Mouse (Mus musculus) intestine, embryonic 16.5 days (tissue): ENCODE data around the gene Arl5c. TPM values are rescaled to one million over a fixed set of nuclear protein-coding genes. Genes with fewer than 3 reads are reported as not detected.

Experiments used
- ATAC-seq: fragments of 200-750 bp; cut with Nextera tagmentation; 2 replicates; pipeline ENCODE4 v1.8.0; 2017; ENCODE audit warnings: moderate TSS enrichment, moderate library complexity
- H3K27ac ChIP-seq: fragments of 300-500 bp; sonication (generic); 2 replicates; pipeline ENCODE4 v1.5.1; 2014; ENCODE audit warnings: mild to moderate bottlenecking, low read length
- H3K27me3 ChIP-seq: fragments of 300-500 bp; sonication (generic); replicated peaks from 2 replicates; pipeline ENCODE4 v1.6.1; 2014; ENCODE audit warnings: low read length, control low read depth, mixed read lengths; ENCODE audit not compliant: control insufficient read depth, insufficient read depth
- H3K36me3 ChIP-seq: fragments of 300-500 bp; sonication (generic); 2 replicates; pipeline ENCODE4 v1.6.1; 2014; ENCODE audit warnings: low read length, control low read depth; ENCODE audit not compliant: control insufficient read depth, insufficient read depth
- H3K4me1 ChIP-seq: fragments of 300-500 bp; sonication (generic); 2 replicates; pipeline ENCODE4 v1.6.1; 2014; ENCODE audit warnings: low read length, control low read depth, mixed read lengths; ENCODE audit not compliant: control insufficient read depth, insufficient read depth
- H3K4me2 ChIP-seq: fragments of 300-500 bp; sonication (generic); 2 replicates; pipeline ENCODE4 v1.6.1; 2014; ENCODE audit warnings: low read depth, low read length, control low read depth
- H3K4me3 ChIP-seq: fragments of 300-500 bp; sonication (generic); 2 replicates; pipeline ENCODE4 v1.5.1; 2014; ENCODE audit warnings: mild to moderate bottlenecking, low read length
- H3K9ac ChIP-seq: fragments of 300-500 bp; sonication (generic); 2 replicates; pipeline ENCODE4 v1.6.1; 2014; ENCODE audit warnings: low read depth, low read length
- H3K9me3 ChIP-seq: fragments of 300-500 bp; sonication (generic); 2 replicates; pipeline ENCODE4 v1.6.1; 2016; ENCODE audit warnings: low read length, control low read depth; ENCODE audit not compliant: control insufficient read depth
- WGBS: fragments of 180-500 bp; shearing (Covaris S2); extraction: QIAGEN DNeasy Blood & Tissue Kit; methylation state at CpG from one replicate; pipeline ENCODE4 v1.1.7; 2014; 5-methylcytosine and 5-hydroxymethylcytosine counted together
- polyA plus RNA-seq: library from polyadenylated mRNA; unstranded; fragments of >200 nt; fragmentation: Nextera tagmentation; extraction: Ambion mirVana; gene quantifications from 2 replicates; pipeline ENCODE4 v1.2.1, GENCODE M21; 2015

Arl5c gene
- polyA plus RNA-seq, 1 experiment from 2014 or later = 9.9 TPM

GRCm38 (mm10) chr11:97959300-97959680, 36.7 kb downstream of the Arl5c start:
- WGBS = 64% methylated on average over 5 of the region's 5 CpGs
- Histone ChIP-seq H3K9ac (no peak overlapping the region), H3K36me3 (no peaks in the 10 kb centered on the region), H3K4me1 (no peaks in the 10 kb centered on the region), H3K4me2 (no peak overlapping the region), H3K27ac (no peak overlapping the region), H3K4me3 (no peak overlapping the region), H3K27me3 (no peaks in the 10 kb centered on the region), H3K9me3 (no peaks in the 10 kb centered on the region)
- ATAC-seq = no peak

GRCm38 (mm10) chr11:97958641-97959299, 37.2 kb downstream of the Arl5c start:
- no peaks in the 10 kb centered on the region for H3K9me3 ChIP-seq
- WGBS = 76% methylated on average over 7 of the region's 7 CpGs
- no peak overlapping the region for H3K4me3 ChIP-seq
- no peaks in the 10 kb centered on the region for H3K4me1 ChIP-seq
- H3K27me3 ChIP-seq = no peaks in the 10 kb centered on the region
- no peak overlapping the region for H3K27ac ChIP-seq
- no peak overlapping the region for H3K4me2 ChIP-seq
- no peak overlapping the region for H3K9ac ChIP-seq
- ATAC-seq = no peak
- no peaks in the 10 kb centered on the region for H3K36me3 ChIP-seq

GRCm38 (mm10) chr11:97956905-97957560, 38.9 kb downstream of the Arl5c start:
- no peak overlapping the region for H3K9ac ChIP-seq
- no peak overlapping the region for H3K27ac ChIP-seq

DNA sequence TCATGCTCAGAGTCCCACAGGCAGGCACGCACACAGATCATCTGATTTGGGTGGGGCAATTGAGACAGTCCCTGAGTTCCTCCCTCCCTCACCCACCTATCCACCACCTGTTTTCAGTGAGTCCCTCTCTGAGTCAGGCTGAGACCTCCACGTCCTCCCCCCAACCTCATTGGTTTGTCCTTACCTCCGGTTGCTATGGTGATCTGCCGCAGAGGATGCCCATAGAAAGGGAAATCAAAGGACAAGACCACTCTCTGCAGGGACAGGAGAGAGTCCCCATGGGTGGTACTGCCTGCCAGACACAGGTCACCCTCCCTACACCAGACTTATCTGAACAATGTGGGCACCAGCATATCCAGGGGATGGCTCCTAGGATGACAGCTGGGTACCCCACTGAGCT, 40.1 kb downstream of the Arl5c start:
- H3K27me3 ChIP-seq = no peaks in the 10 kb centered on the region
- no peaks in the 10 kb centered on the region for H3K9me3 ChIP-seq
- H3K9ac ChIP-seq = no peak overlapping the region
- ATAC-seq = no peak
- WGBS = 68% methylated on average over 4 of the region's 4 CpGs
- no peak overlapping the region for H3K4me3 ChIP-seq
- no peaks in the 10 kb centered on the region for H3K4me1 ChIP-seq
- H3K36me3 ChIP-seq = no peaks in the 10 kb centered on the region
- no peak overlapping the region for H3K27ac ChIP-seq
- H3K4me2 ChIP-seq = no peak overlapping the region

More at GRCm38 (mm10) chr11:97956905-97957560, 38.9 kb downstream of the Arl5c start:
- Histone ChIP-seq H3K36me3 (no peaks in the 10 kb centered on the region), H3K4me1 (no peaks in the 10 kb centered on the region), H3K4me3 (no peak overlapping the region), H3K4me2 (no peak overlapping the region), H3K27me3 (no peaks in the 10 kb centered on the region), H3K9me3 (no peaks in the 10 kb centered on the region)
- ATAC-seq = no peak
- 42% methylated on average over 6 of the region's 6 CpGs for WGBS

DNA sequence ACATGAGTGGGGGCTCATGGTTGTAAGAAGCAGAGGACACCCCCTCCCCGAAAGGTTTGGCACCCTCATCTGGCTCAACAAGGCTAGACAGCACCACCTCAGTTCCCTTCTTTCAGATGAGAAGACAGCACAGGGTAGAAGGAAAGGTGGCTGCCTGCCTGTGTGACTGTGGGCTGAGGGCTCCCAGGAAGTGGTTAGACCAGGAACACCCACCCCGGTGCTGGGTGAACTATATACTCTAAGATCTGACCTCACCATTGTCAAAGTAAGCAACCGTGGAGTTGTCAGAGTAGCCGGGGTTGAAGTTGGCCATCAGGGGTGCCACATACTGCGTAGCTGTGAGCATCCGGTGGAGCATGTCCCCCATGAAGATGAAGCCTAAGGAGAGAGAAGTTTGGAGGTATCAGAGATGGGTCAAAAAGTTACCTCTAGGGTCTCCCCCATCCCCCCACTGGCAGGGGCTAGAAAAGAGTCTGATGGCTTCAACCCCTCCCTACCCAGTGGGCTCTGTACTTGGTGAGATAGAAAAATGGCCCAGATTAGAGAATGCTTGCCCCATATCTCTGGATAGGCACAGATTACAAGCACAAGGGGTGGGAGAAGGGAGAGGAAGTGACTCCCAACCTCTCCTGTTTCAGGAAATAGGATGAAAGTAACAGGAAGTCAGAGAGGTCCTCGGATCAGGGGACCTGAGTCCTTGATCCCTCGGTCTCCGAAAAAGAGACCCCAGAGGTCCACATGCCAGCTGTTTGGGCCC, 40.7 kb downstream of the Arl5c start:
- Histone ChIP-seq H3K9ac (no peak overlapping the region), H3K27ac (no peak overlapping the region), H3K4me3 (no peak overlapping the region), H3K4me1 (no peaks in the 10 kb centered on the region), H3K9me3 (no peaks in the 10 kb centered on the region), H3K4me2 (no peak overlapping the region), H3K36me3 (no peaks in the 10 kb centered on the region), H3K27me3 (no peaks in the 10 kb centered on the region)
- 85% methylated on average over 9 of the region's 9 CpGs for WGBS
- no peak for ATAC-seq

DNA sequence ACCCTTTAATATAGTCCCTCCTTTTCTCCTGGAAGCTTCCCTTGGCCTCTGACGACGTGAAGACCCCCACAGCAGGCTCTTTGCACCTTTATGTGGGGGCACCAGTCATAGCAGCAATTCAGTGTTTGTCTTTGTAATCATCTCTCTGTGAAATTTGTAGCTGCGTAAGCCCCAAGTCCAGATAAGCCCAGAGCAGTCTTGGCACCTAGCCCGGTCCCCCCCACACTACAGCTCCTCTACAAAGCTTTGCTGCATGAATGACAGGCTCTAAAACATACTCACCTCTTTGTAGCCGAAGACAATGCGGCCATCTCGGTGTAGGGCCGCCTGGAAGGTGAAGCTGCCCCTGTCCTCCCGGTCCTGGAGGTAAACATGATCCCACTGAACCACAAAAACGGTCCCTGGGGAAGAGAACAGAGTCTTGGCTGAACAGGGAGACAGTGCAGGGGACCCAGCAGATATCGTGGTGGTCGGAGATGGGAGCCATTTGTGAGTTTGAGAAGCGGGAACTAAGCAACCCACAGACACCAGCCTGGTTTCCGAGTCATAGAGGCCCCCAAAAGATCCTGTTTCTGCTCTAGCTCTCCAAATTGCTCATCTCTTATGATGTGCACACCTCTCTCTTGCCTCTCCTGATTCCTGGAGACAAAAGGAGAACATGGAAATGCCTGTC, 41.4 kb downstream of the Arl5c start:
- no peak overlapping the region for H3K27ac ChIP-seq
- no peaks in the 10 kb centered on the region for H3K9me3 ChIP-seq
- ATAC-seq = no peak
- H3K4me1 ChIP-seq = no peaks in the 10 kb centered on the region
- no peaks in the 10 kb centered on the region for H3K36me3 ChIP-seq
- no peak overlapping the region for H3K4me2 ChIP-seq
- H3K4me3 ChIP-seq = no peak overlapping the region
- no peak overlapping the region for H3K9ac ChIP-seq
- H3K27me3 ChIP-seq = no peaks in the 10 kb centered on the region
- 47% methylated on average over 14 of the region's 14 CpGs for WGBS

- H3K36me3 ChIP-seq = no peaks in the 10 kb centered on the region
- no peaks in the 10 kb centered on the region for H3K27me3 ChIP-seq
- no peaks in the 10 kb centered on the region for H3K9me3 ChIP-seq
- no peak overlapping the region for H3K27ac ChIP-seq
- WGBS = 85% methylated on average over 6 of the region's 6 CpGs
- no peak overlapping the region for H3K9ac ChIP-seq
- ATAC-seq = no peak
- H3K4me1 ChIP-seq = no peaks in the 10 kb centered on the region
- H3K4me2 ChIP-seq = no peak overlapping the region
- no peak overlapping the region for H3K4me3 ChIP-seq
These were observed 42.1 kb downstream of the Arl5c start for GRCm38 (mm10) chr11:97953939-97954275.

GRCm38 (mm10) chr11:97953179-97953938, 42.6 kb downstream of the Arl5c start:
- WGBS = 82% methylated on average over 16 of the region's 16 CpGs
- ATAC-seq = no peak
- H3K27ac ChIP-seq = no peak overlapping the region

More at GRCm38 (mm10) chr11:97953179-97953938, 42.6 kb downstream of the Arl5c start:
- Histone ChIP-seq H3K4me3 (no peak overlapping the region), H3K4me1 (no peaks in the 10 kb centered on the region), H3K27me3 (no peaks in the 10 kb centered on the region), H3K36me3 (no peaks in the 10 kb centered on the region), H3K9me3 (no peaks in the 10 kb centered on the region), H3K9ac (no peak overlapping the region), H3K4me2 (no peak overlapping the region)
